Mouse (Mus musculus) left cerebral cortex, adult 2 months (tissue): Measurements from ENCODE around the gene Tubgcp3. TPM values are rescaled to one million over a fixed set of nuclear protein-coding genes. Genes with fewer than 3 reads are reported as not detected.
"Not testable (repeated sequence)": the region's sequence is repeated elsewhere in the genome, so short reads cannot be mapped to it uniquely, and the experiment has no call there.

ENCODE experiments used
- DNase-seq, 2 experiments: peaks; one replicate each; pipeline ENCODE4 v3.0.0; 2021 to 2022; ENCODE audit warnings: low spot score in 2 of 2, mixed read lengths in 1 of 2; ENCODE audit errors: extremely low spot score in 1 of 2
- H3K27ac ChIP-seq: fragments of 200-600 bp; 2 replicates; pipeline ENCODE4 v1.8.1; 2022
- H3K4me3 ChIP-seq: fragments of 200-600 bp; 2 replicates; pipeline ENCODE4 v1.8.1; 2022
- CTCF ChIP-seq: fragments of 200-600 bp; IDR thresholded peaks from 2 replicates; pipeline ENCODE4 v1.8.1; 2022; ENCODE audit warnings: antibody characterized with exemption, mild to moderate bottlenecking, moderate library complexity
- intact Hi-C: fragments of 180-260 bp; cut with DNase I; formaldehyde crosslinking; loops from one replicate; pipeline ENCODE4 v1.15.1; 2025
- total RNA-seq, 2 experiments: library from RNA; stranded (reverse); gene quantifications; 2 replicates each; pipeline ENCODE4 v1.2.3; 2021

The Tubgcp3 gene
- total RNA-seq, 2 experiments from 2014 or later = 35.3 to 36.1 TPM

DNA sequence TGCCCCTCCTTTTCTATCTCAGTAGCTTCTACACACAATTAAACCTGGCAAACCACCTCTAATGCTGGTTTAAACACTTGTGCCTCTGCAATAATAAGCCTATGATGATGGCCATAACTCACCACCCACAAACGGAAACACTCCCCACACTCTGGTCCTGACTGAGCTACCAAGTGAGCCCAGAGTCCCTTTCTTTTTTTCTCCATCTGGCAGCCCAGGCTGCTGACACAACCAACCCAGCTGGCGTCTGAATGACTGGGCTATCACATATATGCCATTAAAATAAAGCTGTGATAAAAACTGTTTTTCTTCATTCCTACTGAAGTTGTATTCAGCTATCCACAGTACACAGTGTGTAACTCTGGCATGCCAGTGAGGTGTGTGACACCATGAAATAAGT lies 36.7 kb downstream of the Tubgcp3 start:
- Histone ChIP-seq H3K27ac (no peak overlapping the region), H3K4me3 (no peak overlapping the region)
- intact Hi-C loops = no loop called here
- TF ChIP-seq CTCF = no peak
- no peak for DNase-seq

GRCm38 (mm10) chr8:12629079-12629478 lies 43.0 kb downstream of the Tubgcp3 start:
- intact Hi-C loops = no loop called here
- no peak overlapping the region for H3K27ac ChIP-seq
- peak; percentile 85 for TF ChIP-seq CTCF
- H3K4me3 ChIP-seq = no peak overlapping the region
- DNase-seq = peak; percentile 51 to 56

DNA sequence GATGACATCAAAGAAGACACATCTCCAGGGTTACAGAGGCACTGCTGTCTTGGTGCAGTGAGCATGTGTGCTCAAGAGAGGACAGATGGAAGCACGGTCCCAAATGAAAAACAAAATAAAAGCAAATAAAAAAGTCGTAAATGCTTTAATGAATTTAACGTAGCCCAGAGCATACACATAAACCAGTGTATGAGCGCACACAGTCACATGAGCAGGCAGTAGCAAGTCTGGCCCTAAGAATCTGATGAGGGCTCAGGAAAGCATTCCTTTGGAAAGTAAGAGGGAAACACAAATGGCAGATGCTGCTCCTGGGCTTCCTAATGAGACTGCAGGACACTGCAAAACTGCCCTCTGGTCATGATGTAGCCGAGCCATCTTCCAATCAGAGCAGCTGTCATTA lies 46.2 kb downstream of the Tubgcp3 start:
- Histone ChIP-seq H3K27ac (no peak overlapping the region), H3K4me3 (no peak overlapping the region)
- TF ChIP-seq CTCF = no peak
- no peak for DNase-seq
- intact Hi-C loops = no loop called here

DNA sequence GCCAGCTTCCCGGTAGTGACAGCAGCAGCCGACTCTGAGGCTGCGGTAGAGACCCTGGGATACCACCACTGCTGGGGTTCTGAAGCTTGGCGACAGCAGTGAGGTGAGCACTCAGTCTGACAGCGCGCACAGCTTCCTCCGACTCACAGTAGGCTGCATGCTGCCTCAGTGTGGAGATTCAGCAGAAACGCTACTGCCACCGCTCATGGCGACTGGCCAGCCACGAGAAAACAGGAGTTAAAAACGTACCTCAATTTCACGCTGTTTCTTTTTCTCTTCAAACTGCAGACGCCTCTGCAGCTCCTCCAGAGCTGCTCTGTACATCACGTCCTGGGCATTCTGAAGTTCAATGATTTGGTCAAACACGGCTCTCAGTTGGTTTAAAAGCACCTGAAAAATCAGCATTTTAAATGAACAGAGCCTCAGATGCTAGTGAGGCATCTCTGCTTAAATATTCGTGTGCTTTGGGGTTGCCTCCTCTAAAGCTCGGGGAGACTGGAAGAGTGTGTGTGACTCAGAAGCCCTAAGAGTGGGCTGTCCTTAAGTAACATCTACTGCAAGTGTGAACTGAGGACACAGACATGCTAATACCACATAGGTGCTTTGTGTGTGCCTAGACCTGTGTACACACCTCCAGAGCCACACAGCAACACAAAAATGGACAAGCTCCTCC lies 50.4 kb downstream of the Tubgcp3 start:
- no peak; the same call in 1 of the 2 replicates for TF ChIP-seq CTCF
- peak; percentile 40 to 51 for DNase-seq
- Histone ChIP-seq H3K27ac (peak overlapping the region; percentile 30), H3K4me3 (no peak overlapping the region)
- intact Hi-C loops = no loop called here

- H3K27ac ChIP-seq, intact Hi-C loops, H3K4me3 ChIP-seq, DNase-seq: not testable (repeated sequence)
Observed at GRCm38 (mm10) chr8:12617369-12617768, 54.7 kb downstream of the Tubgcp3 start.

DNA sequence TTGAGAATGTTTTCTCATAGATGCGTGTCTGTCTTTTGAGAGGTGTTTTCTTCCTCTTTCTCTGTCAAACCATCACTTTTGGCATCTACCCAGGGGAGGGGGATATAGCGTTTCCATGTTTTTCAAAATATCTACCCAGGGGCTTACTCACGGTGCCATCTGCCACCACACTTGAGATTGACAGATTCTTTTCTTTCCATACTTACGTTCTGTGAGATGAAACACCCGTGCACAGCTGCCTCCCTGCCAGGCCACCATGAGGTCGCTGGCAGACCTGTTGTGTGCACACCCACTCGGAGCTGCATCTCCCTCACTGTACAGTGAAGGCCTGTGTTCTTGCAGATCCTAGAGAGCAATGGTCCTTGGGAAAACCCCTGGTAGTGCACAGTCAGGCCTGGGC lies 58.8 kb downstream of the Tubgcp3 start:
- H3K4me3 ChIP-seq = no peak overlapping the region
- H3K27ac ChIP-seq = no peak overlapping the region
- TF ChIP-seq CTCF = no peak
- intact Hi-C loops = no loop called here
- no peak for DNase-seq

- intact Hi-C loops = no loop called here
- DNase-seq = no peak
- no peak overlapping the region for H3K27ac ChIP-seq
- H3K4me3 ChIP-seq = no peak overlapping the region
- TF ChIP-seq CTCF = no peak
Observed at GRCm38 (mm10) chr8:12609752-12610449, 62.1 kb downstream of the Tubgcp3 start.

DNA sequence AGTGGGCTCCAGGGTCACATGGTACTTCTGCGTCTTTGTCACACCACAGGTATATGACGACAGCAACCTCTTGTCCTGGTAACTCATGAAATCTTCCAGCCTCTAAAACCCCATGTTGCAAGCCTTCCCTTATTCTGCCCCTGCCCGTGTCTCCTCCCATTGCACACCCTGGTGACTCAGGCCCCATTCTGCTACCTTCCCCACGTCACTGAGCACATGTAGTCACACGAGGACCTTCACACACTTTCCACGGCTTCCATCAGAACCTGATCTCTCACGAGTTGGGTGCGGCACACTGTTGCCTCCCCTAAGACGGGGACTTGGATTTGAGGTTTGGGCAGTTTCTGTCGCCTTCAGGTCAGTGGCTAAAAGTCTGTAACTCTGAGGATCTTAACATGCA lies 63.2 kb downstream of the Tubgcp3 start:
- no peak for DNase-seq

GRCm38 (mm10) chr8:12607223-12607622 lies 64.8 kb downstream of the Tubgcp3 start:
- peak; percentile 82 to 85 for DNase-seq
- intact Hi-C loops = loop anchor here (1.0 to 2.0 kb wide), 2 partner anchors 70 to 650 kb away; no protein-coding TSS in a partner anchor
- peak; percentile 93 for TF ChIP-seq CTCF
- Histone ChIP-seq H3K27ac (no peak overlapping the region), H3K4me3 (no peak overlapping the region)

More for the DNA sequence above, 63.2 kb downstream of the Tubgcp3 start:
- intact Hi-C loops = no loop called here
- no peak overlapping the region for H3K27ac ChIP-seq
- no peak overlapping the region for H3K4me3 ChIP-seq
- no peak for TF ChIP-seq CTCF

GRCm38 (mm10) chr8:12583785-12584184 lies 88.3 kb downstream of the Tubgcp3 start:
- no peak for DNase-seq
- H3K4me3 ChIP-seq = no peak overlapping the region
- TF ChIP-seq CTCF = no peak
- no peak overlapping the region for H3K27ac ChIP-seq
- intact Hi-C loops = no loop called here

DNA sequence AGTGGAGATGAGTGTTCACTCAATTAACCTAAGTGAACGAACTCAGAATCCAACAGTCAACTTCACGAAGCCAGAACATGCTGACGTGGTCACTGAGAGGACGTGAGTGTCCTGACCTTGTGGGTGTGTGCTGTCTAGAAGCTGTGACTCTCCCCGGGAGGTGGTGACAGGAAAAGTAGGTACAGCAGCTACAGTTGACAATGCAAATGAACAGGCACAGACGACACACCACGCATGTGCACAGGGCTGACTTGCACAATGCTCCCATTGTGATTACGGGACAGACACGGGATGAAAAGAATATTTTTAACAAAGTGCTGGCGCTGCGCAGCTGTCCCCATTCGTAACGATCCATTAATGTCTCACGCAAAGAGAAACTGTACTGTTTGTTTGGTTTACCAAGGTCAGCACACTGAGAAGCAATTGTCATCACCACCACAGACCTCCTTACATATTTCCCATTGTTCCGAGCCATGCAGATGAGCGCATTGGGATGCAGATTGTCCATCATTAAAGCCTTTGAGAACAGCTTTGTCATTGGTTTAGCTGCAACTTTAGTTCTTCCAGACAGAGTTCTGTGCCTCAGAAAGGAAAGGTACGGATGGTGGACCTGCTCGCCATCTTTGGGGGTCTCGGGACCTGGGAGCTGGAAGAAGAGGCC lies 92.6 kb downstream of the Tubgcp3 start:
- H3K27ac ChIP-seq, intact Hi-C loops, H3K4me3 ChIP-seq, DNase-seq: not testable (repeated sequence)

- TF ChIP-seq CTCF = no peak
- intact Hi-C loops = no loop called here
- Histone ChIP-seq H3K4me3 (no peak overlapping the region), H3K27ac (no peak overlapping the region)
- no peak for DNase-seq
Observed at GRCm38 (mm10) chr8:12576739-12577138, 95.3 kb downstream of the Tubgcp3 start.
